Mouse (Mus musculus) myocyte (in vitro differentiated cells): ENCODE results near the gene Myo18a.

Experiments
- CEBPB ChIP-seq: IDR thresholded peaks from 2 replicates; pipeline ENCODE4 v1.6.1; 2011; ENCODE audit warnings: mild to moderate bottlenecking, moderate library complexity; ENCODE audit not compliant: poor library complexity, insufficient read depth, severe bottlenecking
- MAX ChIP-seq: IDR thresholded peaks from one replicate; pipeline ENCODE4 v1.6.1; 2011; ENCODE audit warnings: low read depth, mild to moderate bottlenecking, control low read depth
- MYOG ChIP-seq, 3 experiments: IDR thresholded peaks; one replicate each; pipeline ENCODE4 v1.6.1; 2011; ENCODE audit warnings: control low read depth in 2 of 3, low read depth in 2 of 3, mild to moderate bottlenecking in 2 of 3; ENCODE audit not compliant: insufficient read length in 2 of 3, control insufficient read depth in 1 of 3, insufficient read depth in 1 of 3
- POLR2A ChIP-seq: IDR thresholded peaks from one replicate; pipeline ENCODE4 v1.6.1; 2011; ENCODE audit warnings: low read depth, mild to moderate bottlenecking, control low read depth, moderate library complexity; ENCODE audit not compliant: insufficient read length
- POLR2AphosphoS2 ChIP-seq: IDR thresholded peaks from one replicate; pipeline ENCODE4 v1.6.1; 2011; ENCODE audit warnings: low read depth, control low read depth; ENCODE audit not compliant: insufficient read length
- REST ChIP-seq: IDR thresholded peaks from one replicate; pipeline ENCODE4 v1.6.1; 2011; ENCODE audit warnings: mild to moderate bottlenecking, control low read depth, moderate library complexity; ENCODE audit not compliant: insufficient read depth, insufficient read length
- TCF12 ChIP-seq: IDR thresholded peaks from one replicate; pipeline ENCODE4 v1.6.1; 2011; ENCODE audit warnings: mild to moderate bottlenecking, control low read depth; ENCODE audit not compliant: poor library complexity, insufficient read depth, severe bottlenecking
- TCF3 ChIP-seq: IDR thresholded peaks from one replicate; pipeline ENCODE4 v1.6.1; 2011; ENCODE audit warnings: low read depth, control low read depth; ENCODE audit not compliant: insufficient read length
- USF1 ChIP-seq: IDR thresholded peaks from one replicate; pipeline ENCODE4 v1.6.1; 2011; ENCODE audit warnings: low read depth, mild to moderate bottlenecking, control low read depth, moderate library complexity

GRCm38 (mm10) chr11:77777937-77778336 lies 14.9 kb downstream of the Myo18a start:
- TF ChIP-seq MYOG (IDR thresholded peaks at IDR 0.05; ENCODE audit: control insufficient read depth in 1 of 3, insufficient read depth in 1 of 3, insufficient read length in 2 of 3, low read depth in 2 of 3), result no peak
- TF ChIP-seq POLR2A, result no peak
- no peak for TF ChIP-seq REST
- TF ChIP-seq TCF12, result no peak
- TF ChIP-seq USF1, result no peak
- TF ChIP-seq CEBPB, result no peak
- no peak for TF ChIP-seq TCF3
- TF ChIP-seq POLR2AphosphoS2, result no peak
- no peak for TF ChIP-seq MAX
